Comparison of ENCODE assay signal across 22 mouse cellular contexts in the genomic region with DNA sequence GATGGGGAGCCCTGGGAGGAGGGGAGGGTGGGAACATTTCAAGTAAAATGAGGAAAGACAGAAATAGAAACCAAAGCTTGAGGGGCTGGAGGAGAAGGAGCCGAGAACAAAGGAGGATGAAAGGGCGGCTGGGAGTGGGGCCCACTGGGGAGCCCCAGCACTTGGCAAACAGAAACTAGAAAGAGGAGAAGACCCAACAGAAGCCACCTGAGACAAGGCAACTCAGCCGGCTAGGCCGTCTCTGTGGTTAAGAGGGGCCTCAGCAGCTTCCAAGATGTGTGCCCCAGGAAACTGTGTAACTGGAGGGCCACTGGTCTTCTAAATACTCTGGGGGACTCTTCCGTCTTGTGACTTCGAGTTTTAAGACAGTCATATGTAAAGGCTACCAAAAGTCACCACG.
DNase-seq lines count a peak whose midpoint lies in the region; ATAC-seq and TF ChIP-seq lines count a peak whose summit lies in the region.
"Had no signal": no experiment of that assay in that cellular context is flagged by ENCODE, and none has a peak within 500 bp of the region (broad histone marks: within the 10 kb centered on the region; RNA-seq: fewer than 3 reads in every experiment).

No protein-coding gene starts in this region.

- no peaks in the 10 kb centered on the region for H3K27me3 ChIP-seq in embryonic facial prominence, embryonic 13.5 days
- H3K27me3 ChIP-seq in embryonic facial prominence, embryonic 10.5 days (replicated peaks; ENCODE audit: low read depth, poor library complexity, severe bottlenecking) = no peaks in the 10 kb centered on the region
- H3K27me3 ChIP-seq in liver, adult 2 months (ENCODE audit: control insufficient read depth, insufficient read depth, low read length) = no peaks in the 10 kb centered on the region
- H3K27me3 ChIP-seq in liver, embryonic 11.5 days (replicated peaks; ENCODE audit: control insufficient read depth, insufficient read depth, low read length) = no peaks in the 10 kb centered on the region; the same call in 1 of the 2 replicates
- H3K27me3 ChIP-seq in embryonic facial prominence, embryonic 14.5 days (replicated peaks; ENCODE audit: control insufficient read depth, insufficient read depth, low read length) = no peaks in the 10 kb centered on the region
- H3K27me3 ChIP-seq: heart, embryonic 12.5 days; hindbrain, embryonic 15.5 days had no signal

- TF ChIP-seq CTCF in liver, adult 2 months (IDR thresholded peaks at IDR 0.05; ENCODE audit: low read depth, low read length) = no peak

- H3K4me3 ChIP-seq in embryonic facial prominence, embryonic 13.5 days = no peak overlapping the region
- no peak overlapping the region for H3K4me3 ChIP-seq in embryonic facial prominence, embryonic 10.5 days
- no peak overlapping the region for H3K4me3 ChIP-seq in liver, adult 2 months (ENCODE audit: insufficient read depth, low read depth, low read length)
- H3K4me3 ChIP-seq in liver, embryonic 11.5 days (ENCODE audit: low read depth, low read length) = no peak overlapping the region
- H3K4me3 ChIP-seq in embryonic facial prominence, embryonic 14.5 days (ENCODE audit: low read depth, low read length) = no peak overlapping the region
- H3K4me3 ChIP-seq: gastrocnemius, adult 2 months; heart, embryonic 12.5 days; hindbrain, embryonic 15.5 days had no signal

- no peaks in the 10 kb centered on the region for H3K9me3 ChIP-seq in embryonic facial prominence, embryonic 13.5 days
- H3K9me3 ChIP-seq in embryonic facial prominence, embryonic 10.5 days = no peaks in the 10 kb centered on the region
- H3K9me3 ChIP-seq in liver, embryonic 11.5 days (ENCODE audit: control insufficient read depth, low read length) = no peaks in the 10 kb centered on the region
- no peaks in the 10 kb centered on the region for H3K9me3 ChIP-seq in embryonic facial prominence, embryonic 14.5 days (ENCODE audit: control insufficient read depth, low read length)
- H3K9me3 ChIP-seq: G1E; hindbrain, embryonic 15.5 days had no signal

- no peaks in the 10 kb centered on the region for H3K79me2 ChIP-seq in liver, adult 2 months (ENCODE audit: control insufficient read depth, insufficient read depth, low read length)

- H3K4me1 ChIP-seq in embryonic facial prominence, embryonic 13.5 days = peaks cover 13% of the 10 kb centered on the region
- H3K4me1 ChIP-seq in embryonic facial prominence, embryonic 10.5 days = peaks cover 14% of the 10 kb centered on the region
- H3K4me1 ChIP-seq in liver, adult 2 months (ENCODE audit: control insufficient read depth, insufficient read depth, low read length) = peaks cover 16% of the 10 kb centered on the region
- no peaks in the 10 kb centered on the region for H3K4me1 ChIP-seq in liver, embryonic 11.5 days (replicated peaks; ENCODE audit: control insufficient read depth, insufficient read depth, low read length)
- peaks cover 7% of the 10 kb centered on the region; the same call in 1 of the 2 replicates for H3K4me1 ChIP-seq in embryonic facial prominence, embryonic 14.5 days (ENCODE audit: control insufficient read depth, insufficient read depth, low read length)

- whole genome bisulfite sequencing in embryonic facial prominence, embryonic 13.5 days = 52% methylated on average over 7 of the region's 7 CpGs
- 76% methylated on average over 7 of the region's 7 CpGs for WGBS in embryonic facial prominence, embryonic 10.5 days
- WGBS in liver, adult 2 months = 78% methylated on average over 7 of the region's 7 CpGs
- 70% methylated on average over 7 of the region's 7 CpGs for WGBS in liver, embryonic 11.5 days
- 53% methylated on average over 7 of the region's 7 CpGs for WGBS in embryonic facial prominence, embryonic 14.5 days

- H3K36me3 ChIP-seq in embryonic facial prominence, embryonic 13.5 days = peaks cover 5% of the 10 kb centered on the region; the same call in 1 of the 2 replicates
- peaks cover 26% of the 10 kb centered on the region for H3K36me3 ChIP-seq in embryonic facial prominence, embryonic 10.5 days (replicated peaks)
- peaks cover 1% of the 10 kb centered on the region; the same call in 1 of the 2 replicates for H3K36me3 ChIP-seq in liver, adult 2 months (ENCODE audit: control insufficient read depth, insufficient read depth, low read length)
- H3K36me3 ChIP-seq in liver, embryonic 11.5 days (ENCODE audit: control insufficient read depth, insufficient read depth, low read length) = no peaks in the 10 kb centered on the region
- no peaks in the 10 kb centered on the region for H3K36me3 ChIP-seq in embryonic facial prominence, embryonic 14.5 days (ENCODE audit: control insufficient read depth, insufficient read depth, low read length)
- H3K36me3 ChIP-seq: hindbrain, embryonic 15.5 days had no signal

- TF ChIP-seq POLR2A in liver, adult 2 months (IDR thresholded peaks at IDR 0.05; ENCODE audit: extremely low read depth, insufficient read depth, low read length) = no peak

- peak overlapping the region; percentile 11; the same call in 1 of the 2 replicates for H3K9ac ChIP-seq in embryonic facial prominence, embryonic 13.5 days
- no peak overlapping the region for H3K9ac ChIP-seq in liver, adult 2 months (ENCODE audit: low read depth, low read length)
- no peak overlapping the region for H3K9ac ChIP-seq in liver, embryonic 11.5 days (ENCODE audit: low read depth, low read length)
- no peak overlapping the region for H3K9ac ChIP-seq in embryonic facial prominence, embryonic 14.5 days (ENCODE audit: low read depth, low read length)
- H3K9ac ChIP-seq: heart, embryonic 12.5 days; hindbrain, embryonic 15.5 days had no signal

- H3K27ac ChIP-seq in embryonic facial prominence, embryonic 13.5 days = peak overlapping the region; percentile 52; the same call in 1 of the 2 replicates
- H3K27ac ChIP-seq in embryonic facial prominence, embryonic 10.5 days (replicated peaks) = no peak overlapping the region
- peak overlapping the region; percentile 64 for H3K27ac ChIP-seq in liver, adult 2 months (replicated peaks; ENCODE audit: insufficient read depth, low read depth, low read length)
- H3K27ac ChIP-seq in liver, embryonic 11.5 days (ENCODE audit: low read depth, low read length) = no peak overlapping the region
- H3K27ac ChIP-seq in embryonic facial prominence, embryonic 14.5 days (replicated peaks; ENCODE audit: low read depth, low read length) = peak overlapping the region; percentile 33
- H3K27ac ChIP-seq: gastrocnemius, adult 2 months; hindbrain, embryonic 15.5 days had no signal

- H3K4me2 ChIP-seq in embryonic facial prominence, embryonic 13.5 days = no peak overlapping the region
- no peak overlapping the region for H3K4me2 ChIP-seq in liver, embryonic 11.5 days
- H3K4me2 ChIP-seq in embryonic facial prominence, embryonic 14.5 days (ENCODE audit: low read depth, low read length) = no peak overlapping the region
- H3K4me2 ChIP-seq: heart, embryonic 12.5 days; hindbrain, embryonic 15.5 days had no signal

- no peak for DNase-seq in embryonic facial prominence, embryonic 10.5 days (ENCODE audit: low spot score)
- no peak for DNase-seq in liver, adult 2 months (ENCODE audit: extremely low read depth, low read depth, low spot score)
- no peak for DNase-seq in liver, embryonic 11.5 days (ENCODE audit: low spot score)
- peak; percentile 61 for DNase-seq in embryonic facial prominence, embryonic 14.5 days (ENCODE audit: low spot score)
- peak; percentile 30 for DNase-seq in thymus, postnatal 25 days
- DNase-seq: adrenal gland, adult 8-10 months; B cell, adult 2 months; cerebellum, adult 11-12 months; cerebellum, adult 9-11 months; cerebellum, postnatal 36 days; gastrocnemius, adult 2 months; gastrocnemius, postnatal 25 days; heart, adult 11 months; heart, postnatal 36 days had no signal

- no peak for ATAC-seq in embryonic facial prominence, embryonic 13.5 days (ENCODE audit: insufficient number of reproducible peaks, insufficient read depth, low FRiP score, low TSS enrichment, low read depth)
- no peak for ATAC-seq in liver, embryonic 11.5 days (replicated peaks; ENCODE audit: low FRiP score)
- ATAC-seq in embryonic facial prominence, embryonic 14.5 days (ENCODE audit: low read depth) = peak; percentile 58
- ATAC-seq in erythroblast, adult 5-6 weeks (replicated peaks; ENCODE audit: low FRiP score, poor library complexity, severe bottlenecking) = no peak
- ATAC-seq: CD4-positive, CD25-positive, alpha-beta regulatory T cell, adult 4 months; forebrain, embryonic 14.5 days; inflammation-experienced regulatory T-cells, adult 6 months had no signal

Comparison
In these comparisons a context has a peak if more than half of its experiments do, and no peak if none do; other contexts are left out.
1. H3K27ac ChIP-seq: peak in embryonic facial prominence, embryonic 13.5 days (single experiment), liver, adult 2 months (single experiment) and embryonic facial prominence, embryonic 14.5 days (single experiment); none in embryonic facial prominence, embryonic 10.5 days (single experiment) and liver, embryonic 11.5 days (single experiment).
2. DNase-seq: peak in embryonic facial prominence, embryonic 14.5 days (single experiment) and thymus, postnatal 25 days (single experiment); none in embryonic facial prominence, embryonic 10.5 days (single experiment), liver, adult 2 months (single experiment) and liver, embryonic 11.5 days (single experiment).